Mouse (Mus musculus): ENCODE results near the gene Slc2a12. TPM values are rescaled to one million over a fixed set of nuclear protein-coding genes. Genes with fewer than 3 reads are reported as not detected.

Gene Slc2a12
- polyA plus RNA-seq, 1 experiment from 2014 or later: 2.2 TPM

- Histone ChIP-seq H3K4me1 (replicated peaks) (no peaks in the 10 kb centered on the region), H3K4me3 (no peak overlapping the region), H3K36me3 (no peaks in the 10 kb centered on the region), H3K27me3 (replicated peaks) (no peaks in the 10 kb centered on the region), H3K4me2 (no peak overlapping the region), H3K9ac (no peak overlapping the region), H3K9me3 (replicated peaks) (no peaks in the 10 kb centered on the region), H3K27ac (ENCODE audit: poor library complexity, severe bottlenecking) (no peak overlapping the region)
- 0 out of 2 replicates have a peak, but pooled peaks have one; percentile 11 for ATAC-seq (ENCODE audit: insufficient number of reproducible peaks, low FRiP score)
- WGBS: 40% methylated on average over 4 of the region's 4 CpGs
Observed at GRCm38 (mm10) chr10:22631103-22631502, 13.7 kb upstream of the Slc2a12 start.

DNA sequence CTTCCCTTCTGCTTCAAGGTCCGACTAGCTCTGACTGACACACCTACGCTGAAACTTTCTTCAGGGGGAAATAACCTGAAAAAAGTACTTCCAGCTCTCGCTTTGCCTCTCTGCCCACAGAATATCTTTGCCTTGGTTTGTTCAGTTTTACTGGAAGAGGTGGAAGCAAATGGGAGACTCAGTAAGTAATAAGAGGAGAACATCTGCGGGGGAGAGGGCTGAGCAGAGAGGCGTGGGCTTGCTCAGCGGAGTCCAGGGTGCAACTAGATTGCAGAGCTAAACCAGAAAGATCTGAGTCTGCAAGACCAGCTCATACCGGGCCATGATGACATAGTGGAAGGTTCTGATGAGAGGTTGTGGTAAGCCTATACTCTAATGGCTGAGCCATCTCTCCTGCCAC lies 13.3 kb upstream of the Slc2a12 start:
- Histone ChIP-seq H3K27ac (ENCODE audit: poor library complexity, severe bottlenecking) (no peak overlapping the region), H3K27me3 (replicated peaks) (no peaks in the 10 kb centered on the region), H3K9me3 (replicated peaks) (no peaks in the 10 kb centered on the region), H3K4me2 (no peak overlapping the region), H3K4me1 (replicated peaks) (no peaks in the 10 kb centered on the region), H3K9ac (no peak overlapping the region), H3K36me3 (no peaks in the 10 kb centered on the region), H3K4me3 (no peak overlapping the region)
- WGBS: 75% methylated on average over 7 of the region's 7 CpGs
- no peak for ATAC-seq (ENCODE audit: insufficient number of reproducible peaks, low FRiP score)

DNA sequence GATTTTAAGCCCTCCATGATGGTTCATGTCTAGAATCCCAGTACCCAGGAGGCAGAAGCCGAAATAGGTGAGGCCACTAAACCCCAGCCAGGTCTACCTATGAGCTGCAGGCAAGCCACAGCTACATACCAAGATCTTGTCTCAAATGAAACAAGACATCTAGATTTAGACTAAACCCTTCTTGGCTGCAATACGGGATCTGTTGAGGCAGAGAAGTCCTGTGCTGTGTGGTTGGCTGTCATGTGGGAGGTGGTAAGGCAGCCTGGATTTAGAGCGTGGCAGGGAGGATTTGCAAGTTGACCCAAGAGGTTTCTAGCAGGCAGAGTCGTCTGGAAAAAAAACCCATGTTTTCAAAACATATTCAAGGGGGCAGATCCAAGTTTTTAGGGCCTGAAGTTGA lies 12.9 kb upstream of the Slc2a12 start:
- Histone ChIP-seq H3K4me2 (no peak overlapping the region), H3K27ac (ENCODE audit: poor library complexity, severe bottlenecking) (no peak overlapping the region), H3K27me3 (replicated peaks) (no peaks in the 10 kb centered on the region), H3K36me3 (no peaks in the 10 kb centered on the region), H3K4me3 (no peak overlapping the region), H3K9me3 (replicated peaks) (no peaks in the 10 kb centered on the region), H3K9ac (no peak overlapping the region), H3K4me1 (replicated peaks) (no peaks in the 10 kb centered on the region)
- 81% methylated on average over 4 of the region's 4 CpGs for WGBS
- ATAC-seq (ENCODE audit: insufficient number of reproducible peaks, low FRiP score): no peak

GRCm38 (mm10) chr10:22633406-22634306 lies 11.2 kb upstream of the Slc2a12 start:
- H3K27me3 ChIP-seq (replicated peaks): no peaks in the 10 kb centered on the region
- H3K36me3 ChIP-seq: no peaks in the 10 kb centered on the region
- H3K4me1 ChIP-seq (replicated peaks): no peaks in the 10 kb centered on the region
- no peaks in the 10 kb centered on the region for H3K9me3 ChIP-seq (replicated peaks)
- WGBS: 38% methylated on average over 6 of the region's 6 CpGs
- no peak overlapping the region for H3K27ac ChIP-seq (ENCODE audit: poor library complexity, severe bottlenecking)
- no peak overlapping the region for H3K4me3 ChIP-seq
- no peak overlapping the region for H3K4me2 ChIP-seq
- ATAC-seq (ENCODE audit: insufficient number of reproducible peaks, low FRiP score): no peak
- no peak overlapping the region for H3K9ac ChIP-seq

DNA sequence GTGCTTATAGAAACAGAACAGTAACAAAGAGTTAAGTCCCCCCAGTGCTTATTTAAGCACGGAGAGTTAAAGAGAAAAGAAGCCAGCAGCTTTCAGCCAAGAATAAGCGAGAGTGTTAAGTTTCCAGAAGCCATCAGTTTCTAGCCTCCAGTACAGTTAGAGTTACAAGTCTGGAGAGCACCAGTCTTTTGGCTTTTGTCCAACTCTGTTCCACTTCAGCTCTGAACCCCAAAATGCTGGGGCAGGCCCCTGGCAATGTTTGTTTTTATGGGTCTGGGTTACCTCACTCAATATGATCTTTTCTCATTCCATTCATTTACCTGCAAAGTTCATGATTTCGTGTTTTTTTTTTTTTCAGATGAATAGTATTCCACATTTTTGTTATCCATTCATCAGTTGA lies 7.6 kb upstream of the Slc2a12 start:
- Histone ChIP-seq H3K27me3 (replicated peaks) (no peaks in the 10 kb centered on the region), H3K9me3 (replicated peaks) (no peaks in the 10 kb centered on the region), H3K4me1 (replicated peaks) (no peaks in the 10 kb centered on the region), H3K27ac (ENCODE audit: poor library complexity, severe bottlenecking) (no peak overlapping the region), H3K36me3 (no peaks in the 10 kb centered on the region), H3K9ac (no peak overlapping the region), H3K4me3 (no peak overlapping the region), H3K4me2 (no peak overlapping the region)
- 52% methylated on average over 3 of the region's 3 CpGs for WGBS
- ATAC-seq (ENCODE audit: insufficient number of reproducible peaks, low FRiP score): no peak

GRCm38 (mm10) chr10:22644171-22644570 lies 640 bp upstream of the Slc2a12 start:
- Histone ChIP-seq H3K36me3 (no peaks in the 10 kb centered on the region), H3K27ac (ENCODE audit: poor library complexity, severe bottlenecking) (no peak overlapping the region), H3K4me3 (no peak overlapping the region), H3K9ac (no peak overlapping the region), H3K4me1 (replicated peaks) (peaks cover 6% of the 10 kb centered on the region), H3K9me3 (replicated peaks) (peaks cover 5% of the 10 kb centered on the region; the same call in 1 of the 2 replicates), H3K4me2 (no peak overlapping the region), H3K27me3 (replicated peaks) (no peaks in the 10 kb centered on the region)
- WGBS: 77% methylated on average over 9 of the region's 9 CpGs
- ATAC-seq (ENCODE audit: insufficient number of reproducible peaks, low FRiP score): no peak

DNA sequence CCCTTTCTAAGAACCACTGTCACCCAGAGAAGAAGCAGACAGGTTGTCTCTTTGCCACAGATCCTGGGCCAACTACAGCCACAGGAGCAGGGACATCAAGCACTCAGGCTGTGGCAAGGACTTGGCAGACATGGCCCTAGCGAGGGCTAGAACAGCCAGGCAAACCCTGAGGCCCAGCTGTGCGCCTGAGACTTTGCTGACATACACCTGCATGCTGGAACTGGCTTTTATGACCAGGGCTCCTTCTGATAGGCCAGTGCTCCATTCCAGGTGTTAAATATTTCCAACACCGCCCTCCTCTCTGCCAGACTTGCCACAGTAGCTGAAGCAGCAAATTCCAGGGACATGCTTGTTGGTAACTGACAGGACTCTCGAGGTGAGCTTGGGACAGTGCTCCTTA lies 3.9 kb downstream of the Slc2a12 start:
- H3K27ac ChIP-seq (ENCODE audit: poor library complexity, severe bottlenecking): no peak overlapping the region
- no peak overlapping the region for H3K9ac ChIP-seq
- H3K4me1 ChIP-seq (replicated peaks): peaks cover 10% of the 10 kb centered on the region
- H3K9me3 ChIP-seq (replicated peaks): peaks cover 5% of the 10 kb centered on the region; the same call in 1 of the 2 replicates
- no peak overlapping the region for H3K4me2 ChIP-seq
- 68% methylated on average over 4 of the region's 4 CpGs for WGBS
- H3K36me3 ChIP-seq: no peaks in the 10 kb centered on the region
- no peak overlapping the region for H3K4me3 ChIP-seq
- ATAC-seq (ENCODE audit: insufficient number of reproducible peaks, low FRiP score): no peak
- no peaks in the 10 kb centered on the region for H3K27me3 ChIP-seq (replicated peaks)

DNA sequence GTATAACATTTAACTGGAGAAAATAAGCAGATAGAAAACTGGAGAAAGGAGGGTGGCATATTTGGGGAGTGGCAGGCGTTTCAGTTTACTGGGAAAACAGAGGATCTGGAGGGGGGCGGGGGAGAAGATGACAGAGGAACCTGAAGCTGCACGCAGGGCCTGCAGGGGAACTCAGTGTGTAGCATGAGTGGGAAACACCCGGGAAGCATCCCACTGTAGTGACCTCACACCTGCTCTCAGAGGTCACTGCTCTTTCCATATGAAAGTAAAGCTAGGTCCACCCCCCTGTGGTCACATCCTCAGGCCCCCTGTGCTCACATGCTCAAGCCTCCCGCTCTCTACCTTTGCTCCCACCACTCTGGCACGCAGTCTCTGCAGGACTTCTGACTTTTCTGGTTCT lies 9.0 kb downstream of the Slc2a12 start:
- no peak overlapping the region for H3K9ac ChIP-seq
- peaks cover 14% of the 10 kb centered on the region for H3K4me1 ChIP-seq (replicated peaks)
- no peaks in the 10 kb centered on the region for H3K36me3 ChIP-seq
- WGBS: 51% methylated on average over 6 of the region's 6 CpGs
- H3K9me3 ChIP-seq (replicated peaks): no peaks in the 10 kb centered on the region
- H3K4me3 ChIP-seq: no peak overlapping the region
- no peak overlapping the region for H3K27ac ChIP-seq (ENCODE audit: poor library complexity, severe bottlenecking)
- H3K4me2 ChIP-seq: no peak overlapping the region
- H3K27me3 ChIP-seq (replicated peaks): no peaks in the 10 kb centered on the region
- ATAC-seq (ENCODE audit: insufficient number of reproducible peaks, low FRiP score): no peak

DNA sequence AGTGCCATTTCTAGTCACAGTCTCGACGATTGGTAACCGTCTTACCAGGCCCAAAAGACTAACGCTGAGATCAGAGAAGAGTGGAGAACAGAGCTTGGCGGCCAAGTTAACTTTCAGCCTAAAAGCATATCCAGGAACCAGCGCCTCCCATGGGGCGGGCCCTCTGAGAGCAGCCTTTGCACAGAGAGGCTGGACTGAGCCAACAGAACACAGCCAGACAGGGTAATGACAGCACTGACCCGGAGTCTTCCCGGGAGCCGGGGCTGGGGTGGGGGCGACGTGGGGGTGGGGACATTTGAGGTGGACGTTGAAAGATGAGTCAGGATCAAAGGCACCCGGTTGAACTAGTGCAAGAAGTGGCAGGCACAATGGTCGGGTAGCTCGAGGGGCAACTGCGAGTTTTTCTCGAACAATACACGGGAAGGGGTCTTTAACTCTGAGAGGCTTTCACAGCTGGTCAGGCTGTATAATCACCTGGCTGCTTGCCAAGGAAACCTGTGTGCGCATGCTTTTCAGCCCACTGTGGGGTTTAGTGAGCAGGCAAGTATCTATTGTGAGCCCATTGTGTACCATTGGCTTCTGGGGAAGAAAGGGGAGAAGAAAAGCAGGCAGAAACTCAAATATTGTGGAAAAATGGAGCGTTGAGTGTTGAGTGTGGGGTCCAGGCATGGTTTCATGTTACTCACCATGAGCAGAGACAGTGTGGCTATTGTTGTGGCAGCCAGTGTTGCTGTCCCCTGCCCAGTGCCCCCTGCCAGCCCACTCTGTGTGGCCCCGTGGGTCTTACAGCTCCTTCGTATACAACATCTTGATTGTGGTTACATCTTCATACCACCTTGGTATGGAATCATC lies 13.9 kb downstream of the Slc2a12 start:
- no peak overlapping the region for H3K9ac ChIP-seq

GRCm38 (mm10) chr10:22659386-22659725 lies 14.5 kb downstream of the Slc2a12 start:
- no peaks in the 10 kb centered on the region for H3K9me3 ChIP-seq (replicated peaks)
- H3K27me3 ChIP-seq (replicated peaks): no peaks in the 10 kb centered on the region
- H3K4me2 ChIP-seq: no peak overlapping the region
- no peak overlapping the region for H3K4me3 ChIP-seq
- H3K27ac ChIP-seq (ENCODE audit: poor library complexity, severe bottlenecking): no peak overlapping the region
- peaks cover 13% of the 10 kb centered on the region for H3K4me1 ChIP-seq (replicated peaks)
- ATAC-seq (ENCODE audit: insufficient number of reproducible peaks, low FRiP score): no peak
- H3K36me3 ChIP-seq: no peaks in the 10 kb centered on the region
- WGBS: 82% methylated on average over 10 of the region's 10 CpGs
- H3K9ac ChIP-seq: no peak overlapping the region

More for the DNA sequence above, 13.9 kb downstream of the Slc2a12 start:
- H3K4me1 ChIP-seq (replicated peaks): peaks cover 13% of the 10 kb centered on the region
- no peak overlapping the region for H3K27ac ChIP-seq (ENCODE audit: poor library complexity, severe bottlenecking)
- H3K36me3 ChIP-seq: no peaks in the 10 kb centered on the region
- H3K4me3 ChIP-seq: peak overlapping the region; percentile 17; the same call in 1 of the 2 replicates
- H3K27me3 ChIP-seq (replicated peaks): no peaks in the 10 kb centered on the region
- no peaks in the 10 kb centered on the region for H3K9me3 ChIP-seq (replicated peaks)
- H3K4me2 ChIP-seq: peak overlapping the region; percentile 57
- 39% methylated on average over 23 of the region's 23 CpGs for WGBS
- peak; percentile 53; the same call in 1 of the 2 replicates for ATAC-seq (ENCODE audit: insufficient number of reproducible peaks, low FRiP score)

GRCm38 (mm10) chr10:22660286-22661000 lies 15.6 kb downstream of the Slc2a12 start:
- Histone ChIP-seq H3K27me3 (replicated peaks) (no peaks in the 10 kb centered on the region), H3K4me1 (replicated peaks) (peaks cover 13% of the 10 kb centered on the region), H3K27ac (ENCODE audit: poor library complexity, severe bottlenecking) (no peak overlapping the region), H3K9me3 (replicated peaks) (no peaks in the 10 kb centered on the region), H3K4me3 (no peak overlapping the region), H3K4me2 (no peak overlapping the region), H3K9ac (no peak overlapping the region), H3K36me3 (no peaks in the 10 kb centered on the region)
- no peak for ATAC-seq (ENCODE audit: insufficient number of reproducible peaks, low FRiP score)
- 87% methylated on average over 5 of the region's 5 CpGs for WGBS

Data from heart, embryonic 12.5 days (tissue).